Mouse (Mus musculus): ENCODE results near the gene Gm44965. TPM values are rescaled to one million over a fixed set of nuclear protein-coding genes. Genes with fewer than 3 reads are reported as not detected.

The Gm44965 gene
- polyA plus RNA-seq (2012; rRNA removed), result not detected in 2 replicates

GRCm38 (mm10) chr6:48593158-48594042, at the start of gene Gm44965, which contains the start of gene Repin1:
Gm44965 (plus strand) TSS chr6:48593941.
Repin1 (plus strand) TSS chr6:48593883.
- DNase-seq (ENCODE audit: extremely low spot score in 1 of 2, low spot score in 1 of 2), result peak; percentile 79 to 92

- no peak for DNase-seq (ENCODE audit: extremely low spot score in 1 of 2, low spot score in 1 of 2)
Observed at GRCm38 (mm10) chr6:48545251-48545650, 48.5 kb upstream of the Gm44965 start.

GRCm38 (mm10) chr6:48546271-48546670, 47.5 kb upstream of the Gm44965 start:
- peak in 1 of 2 experiments; percentile 45 for DNase-seq (ENCODE audit: extremely low spot score in 1 of 2, low spot score in 1 of 2)

GRCm38 (mm10) chr6:48546858-48547257, 46.9 kb upstream of the Gm44965 start:
- no peak for DNase-seq (ENCODE audit: extremely low spot score in 1 of 2, low spot score in 1 of 2)

- DNase-seq (ENCODE audit: extremely low spot score in 1 of 2, low spot score in 1 of 2), result no peak
Observed at GRCm38 (mm10) chr6:48548314-48548713, 45.4 kb upstream of the Gm44965 start.

- no peak for DNase-seq (ENCODE audit: extremely low spot score in 1 of 2, low spot score in 1 of 2)
Observed at GRCm38 (mm10) chr6:48552918-48553317, 40.8 kb upstream of the Gm44965 start.

- no peak for DNase-seq (ENCODE audit: extremely low spot score in 1 of 2, low spot score in 1 of 2)
Observed at GRCm38 (mm10) chr6:48553819-48554218, 39.9 kb upstream of the Gm44965 start.

GRCm38 (mm10) chr6:48554280-48555103, 39.2 kb upstream of the Gm44965 start, which contains the start of gene Lrrc61:
Lrrc61 (plus strand) TSS chr6:48554796.
- DNase-seq (ENCODE audit: extremely low spot score in 1 of 2, low spot score in 1 of 2), result peak; percentile 95 to 98

GRCm38 (mm10) chr6:48555104-48555890, 38.4 kb upstream of the Gm44965 start:
- peak; percentile 68 to 86 for DNase-seq (ENCODE audit: extremely low spot score in 1 of 2, low spot score in 1 of 2)

- no peak for DNase-seq (ENCODE audit: extremely low spot score in 1 of 2, low spot score in 1 of 2)
Observed at GRCm38 (mm10) chr6:48555956-48556355, 37.8 kb upstream of the Gm44965 start.

GRCm38 (mm10) chr6:48565693-48566310, 27.9 kb upstream of the Gm44965 start:
- no peak for DNase-seq (ENCODE audit: extremely low spot score in 1 of 2, low spot score in 1 of 2)

GRCm38 (mm10) chr6:48566312-48566711, 27.4 kb upstream of the Gm44965 start:
- DNase-seq (ENCODE audit: extremely low spot score in 1 of 2, low spot score in 1 of 2), result no peak

- no peak for DNase-seq (ENCODE audit: extremely low spot score in 1 of 2, low spot score in 1 of 2)
Observed at GRCm38 (mm10) chr6:48568036-48568984, 25.4 kb upstream of the Gm44965 start.

GRCm38 (mm10) chr6:48569065-48569807, 24.5 kb upstream of the Gm44965 start:
- DNase-seq (ENCODE audit: extremely low spot score in 1 of 2, low spot score in 1 of 2), result no peak

- DNase-seq (ENCODE audit: extremely low spot score in 1 of 2, low spot score in 1 of 2), result no peak
Observed at GRCm38 (mm10) chr6:48572014-48572413, 21.7 kb upstream of the Gm44965 start.

- no peak for DNase-seq (ENCODE audit: extremely low spot score in 1 of 2, low spot score in 1 of 2)
Observed at GRCm38 (mm10) chr6:48572572-48573061, 21.1 kb upstream of the Gm44965 start, which contains the start of gene Rarres2. Rarres2 (minus strand) TSS chr6:48572789.

- DNase-seq (ENCODE audit: extremely low spot score in 1 of 2, low spot score in 1 of 2), result no peak
Observed at GRCm38 (mm10) chr6:48573280-48573679, 20.5 kb upstream of the Gm44965 start.

- no peak for DNase-seq (ENCODE audit: extremely low spot score in 1 of 2, low spot score in 1 of 2)
Observed at GRCm38 (mm10) chr6:48573981-48574380, 19.8 kb upstream of the Gm44965 start.

All from frontal cortex, adult 2 months (tissue).